Mouse (Mus musculus) cerebellum, adult 2 months (tissue): Measurements from ENCODE around the gene E330021D16Rik. TPM values are rescaled to one million over a fixed set of nuclear protein-coding genes. Genes with fewer than 3 reads are reported as not detected.

Experiments
- DNase-seq, 2 experiments: peaks; one replicate each; pipeline ENCODE4 v3.0.0; 2021
- H3K27ac ChIP-seq: fragments of 200-500 bp; 2 replicates; pipeline ENCODE4 v1.5.1; 2012; ENCODE audit warnings: low read length, control low read depth, inconsistent platforms; ENCODE audit not compliant: insufficient read depth
- H3K27me3 ChIP-seq: fragments of 200-500 bp; 2 replicates; pipeline ENCODE4 v1.6.1; 2012; ENCODE audit warnings: inconsistent platforms, mild to moderate bottlenecking, low read length, moderate library complexity; ENCODE audit not compliant: control insufficient read depth, insufficient read depth
- H3K4me1 ChIP-seq: fragments of 200-500 bp; 2 replicates; pipeline ENCODE4 v1.6.1; 2011; ENCODE audit warnings: low read length; ENCODE audit not compliant: control insufficient read depth, insufficient read depth
- H3K4me3 ChIP-seq: fragments of 200-500 bp; replicated peaks from 2 replicates; pipeline ENCODE3; 2011; ENCODE audit warnings: mild to moderate bottlenecking, low read depth, low read length, control low read depth; ENCODE audit not compliant: insufficient read depth
- CTCF ChIP-seq: fragments of 200-500 bp; IDR thresholded peaks from 2 replicates; pipeline ENCODE4 v1.5.1; 2011; ENCODE audit warnings: low read depth, mild to moderate bottlenecking, control low read depth, low read length, moderate library complexity, borderline replicate concordance; ENCODE audit not compliant: insufficient read depth
- POLR2A ChIP-seq: fragments of 200-500 bp; IDR thresholded peaks from 2 replicates; pipeline ENCODE4 v1.6.1; 2011; ENCODE audit warnings: low read length, control low read depth, borderline replicate concordance; ENCODE audit not compliant: insufficient read depth
- WGBS: fragments of 180-500 bp; shearing (Covaris S2); methylation state at CpG from one replicate; pipeline ENCODE4 v1.1.7; 2018; 5-methylcytosine and 5-hydroxymethylcytosine counted together
- polyA plus RNA-seq: library from polyadenylated mRNA; depleted of rRNA; stranded (reverse); fragments of >200 nt; gene quantifications from 2 replicates; pipeline ENCODE4 v1.2.3, GENCODE M21; 2012

E330021D16Rik gene
- polyA plus RNA-seq, 1 experiment, result not detected

DNA sequence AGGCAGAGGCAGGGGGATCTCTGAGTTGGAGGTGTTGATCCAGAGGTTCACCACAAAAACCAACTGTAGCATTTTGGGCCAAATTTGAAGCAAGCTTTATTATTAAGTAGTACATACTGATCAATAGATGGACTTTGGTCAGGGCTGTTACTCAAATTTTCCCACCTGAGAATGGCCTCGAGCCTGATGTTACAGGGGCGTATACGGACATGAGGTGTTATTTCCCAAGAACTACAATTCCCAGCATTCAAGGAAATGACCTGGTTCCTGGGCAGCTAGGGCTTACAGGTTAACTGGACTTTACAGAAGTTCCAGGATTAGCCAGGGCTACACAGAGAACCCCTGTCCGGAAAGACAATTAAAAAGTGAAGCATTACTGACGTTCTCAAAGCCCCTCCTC lies 13.0 kb upstream of the E330021D16Rik start:
- TF ChIP-seq POLR2A (no peak), CTCF (no peak)
- DNase-seq, result no peak
- Histone ChIP-seq H3K4me1 (peaks cover 4% of the 10 kb centered on the region), H3K27ac (no peak overlapping the region), H3K4me3 (no peak overlapping the region), H3K27me3 (no peaks in the 10 kb centered on the region)
- 93% methylated on average over 5 of the region's 5 CpGs for WGBS

DNA sequence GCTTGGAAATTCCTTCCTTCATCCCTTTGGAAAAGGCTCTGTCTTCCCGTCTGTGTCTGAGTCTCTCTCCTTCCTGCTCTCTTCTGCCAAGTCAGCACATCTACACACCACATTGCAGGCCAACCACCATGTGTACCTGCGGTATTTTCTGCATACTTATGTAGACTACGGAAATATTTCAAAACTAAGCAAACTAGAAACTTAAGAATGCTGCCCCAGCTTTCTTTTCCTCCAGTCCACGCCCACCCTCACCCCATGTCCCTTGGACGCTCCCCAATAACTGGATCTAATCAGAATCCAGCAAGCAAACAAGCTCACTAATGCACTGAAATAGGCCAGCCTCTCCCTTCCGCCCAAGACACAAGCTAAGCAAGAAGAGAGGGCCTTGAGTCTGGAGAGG lies 11.9 kb upstream of the E330021D16Rik start:
- H3K4me3 ChIP-seq, result no peak overlapping the region
- no peak overlapping the region for H3K27ac ChIP-seq
- no peaks in the 10 kb centered on the region for H3K27me3 ChIP-seq
- no peak for TF ChIP-seq CTCF
- TF ChIP-seq POLR2A, result no peak
- H3K4me1 ChIP-seq, result peaks cover 4% of the 10 kb centered on the region
- no peak for DNase-seq
- WGBS, result 85% methylated on average over 6 of the region's 6 CpGs

DNA sequence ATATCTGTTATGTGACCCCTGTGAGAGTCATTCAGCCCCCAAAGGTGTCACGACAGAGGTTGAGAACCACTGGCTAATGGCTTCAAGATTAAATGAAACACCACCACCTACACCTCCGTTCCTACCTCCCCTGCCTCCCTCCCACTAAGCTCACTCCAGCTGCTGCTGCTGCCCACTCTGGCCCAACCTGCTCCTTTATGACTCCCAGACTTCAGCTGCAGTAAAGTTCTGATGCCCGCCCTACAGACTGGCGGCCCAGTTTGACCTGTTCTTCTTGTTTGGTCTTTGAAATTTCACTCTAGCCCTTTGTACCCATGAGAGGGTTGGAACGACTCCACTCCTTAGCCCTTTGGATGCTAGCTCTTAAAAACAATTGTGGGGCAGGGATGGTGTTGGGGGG lies 10.6 kb upstream of the E330021D16Rik start:
- Histone ChIP-seq H3K4me3 (no peak overlapping the region), H3K27ac (no peak overlapping the region), H3K27me3 (no peaks in the 10 kb centered on the region), H3K4me1 (peaks cover 4% of the 10 kb centered on the region)
- no peak for DNase-seq
- TF ChIP-seq CTCF (no peak), POLR2A (no peak)
- 93% methylated on average over 5 of the region's 5 CpGs for WGBS

DNA sequence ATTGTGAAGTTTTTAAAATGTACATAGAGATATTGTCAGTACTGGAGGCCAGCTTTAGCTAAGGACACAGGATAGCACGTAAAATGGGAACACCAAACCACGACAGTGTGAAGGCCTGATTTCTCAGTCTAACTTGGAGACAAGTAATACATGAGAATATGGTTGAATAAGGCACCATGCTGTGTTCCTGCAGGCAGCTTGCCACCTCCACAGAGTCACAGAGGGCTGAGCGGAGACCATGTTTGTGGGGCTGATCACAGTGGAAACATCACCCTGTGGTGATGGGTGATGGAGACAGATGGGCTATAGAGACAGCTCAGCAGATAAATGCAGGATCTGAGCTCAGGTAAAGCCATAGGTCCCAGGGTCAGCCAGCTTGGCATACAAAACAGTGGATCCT lies 8.8 kb upstream of the E330021D16Rik start:
- peak in 1 of 2 experiments; percentile 6 for DNase-seq
- no peak overlapping the region for H3K27ac ChIP-seq
- 37% methylated on average over 3 of the region's 3 CpGs for WGBS
- H3K27me3 ChIP-seq, result no peaks in the 10 kb centered on the region
- TF ChIP-seq CTCF (no peak), POLR2A (no peak)
- H3K4me3 ChIP-seq, result no peak overlapping the region
- H3K4me1 ChIP-seq, result peaks cover 4% of the 10 kb centered on the region

DNA sequence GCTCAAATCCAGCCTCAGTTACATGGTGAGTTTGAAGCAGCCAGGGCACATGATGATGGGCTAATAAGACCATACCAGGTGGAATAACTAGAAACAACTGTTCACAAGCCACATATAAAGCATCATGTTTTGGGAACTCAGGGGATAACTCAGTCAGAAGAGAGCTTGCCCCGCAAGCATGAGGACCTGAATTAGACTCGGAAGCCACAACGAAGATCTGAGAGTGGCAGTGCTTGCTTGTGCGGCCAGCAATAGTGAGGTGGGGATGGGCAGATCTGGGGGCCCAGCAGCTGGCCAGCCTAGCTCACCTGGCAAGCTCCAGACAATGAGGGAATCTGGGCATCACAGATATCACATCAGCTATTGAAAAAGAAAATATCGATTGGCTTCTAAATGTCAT lies 7.8 kb upstream of the E330021D16Rik start:
- no peak for DNase-seq
- Histone ChIP-seq H3K4me1 (peaks cover 4% of the 10 kb centered on the region), H3K4me3 (no peak overlapping the region), H3K27me3 (no peaks in the 10 kb centered on the region), H3K27ac (no peak overlapping the region)
- 91% methylated on average over 5 of the region's 5 CpGs for WGBS
- no peak for TF ChIP-seq CTCF
- no peak for TF ChIP-seq POLR2A

DNA sequence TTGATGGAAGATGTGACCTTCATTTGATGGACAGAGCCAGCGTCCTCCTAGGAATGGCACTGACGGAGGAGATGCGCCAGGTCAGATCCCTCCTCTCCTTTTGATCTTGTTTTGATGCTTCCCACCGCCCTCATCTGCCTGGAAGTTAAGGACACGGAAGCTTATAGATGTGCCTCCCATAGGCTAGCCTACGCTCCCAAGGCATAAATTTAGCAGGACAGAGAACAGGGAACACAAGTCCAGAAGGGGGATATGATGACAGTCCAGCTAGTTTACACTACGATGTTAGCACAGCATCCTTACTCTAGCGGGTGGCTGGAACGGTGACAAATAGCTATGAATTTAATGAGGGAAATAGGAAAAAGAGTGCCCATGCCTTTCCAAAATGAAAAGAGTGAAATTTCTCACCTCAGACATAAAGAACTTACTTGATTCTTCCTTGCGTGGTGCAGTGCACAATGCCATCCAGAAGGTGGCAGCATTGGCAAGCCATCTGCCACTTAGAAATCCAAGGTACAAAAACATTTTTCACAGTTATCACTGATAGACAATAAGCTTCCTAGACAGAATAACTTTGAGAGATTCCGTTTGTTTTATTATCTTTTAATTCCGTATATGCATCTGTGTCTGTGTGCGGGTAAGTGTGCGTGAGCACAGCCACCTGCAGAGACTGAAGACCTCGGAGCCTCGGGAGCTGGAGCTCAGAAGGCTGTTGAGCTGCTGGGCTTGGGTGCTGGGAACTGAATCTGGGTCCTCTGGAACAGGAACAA lies 6.9 kb upstream of the E330021D16Rik start:
- H3K4me3 ChIP-seq, result no peak overlapping the region
- 56% methylated on average over 16 of the region's 16 CpGs for WGBS
- TF ChIP-seq CTCF, result peak; percentile 97
- TF ChIP-seq POLR2A, result no peak
- peak; percentile 36 to 59 for DNase-seq
- peaks cover 4% of the 10 kb centered on the region for H3K4me1 ChIP-seq
- no peak overlapping the region for H3K27ac ChIP-seq
- H3K27me3 ChIP-seq, result no peaks in the 10 kb centered on the region

DNA sequence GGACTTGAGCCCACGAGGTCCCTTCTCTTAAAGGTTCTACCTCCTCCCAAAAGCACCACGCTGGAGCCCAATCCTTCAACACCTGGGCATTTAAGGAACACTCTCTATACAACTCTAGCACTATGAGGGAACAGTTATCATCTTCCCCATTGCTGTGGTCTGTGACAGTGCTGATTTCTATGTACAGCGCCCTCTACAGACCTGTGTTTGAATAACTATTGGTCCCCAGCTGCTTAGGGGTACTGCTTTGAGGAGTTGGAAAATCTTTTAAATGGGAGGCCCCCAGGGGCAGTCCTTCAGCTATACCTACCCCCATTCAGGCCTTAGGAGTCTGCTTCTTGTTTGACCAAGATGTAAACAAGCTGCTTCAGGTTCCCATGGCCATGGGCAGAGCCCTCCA lies 5.7 kb upstream of the E330021D16Rik start:
- TF ChIP-seq CTCF (peak; percentile 12; the same call in 1 of the 2 replicates), POLR2A (no peak)
- no peaks in the 10 kb centered on the region for H3K27me3 ChIP-seq
- no peak overlapping the region for H3K27ac ChIP-seq
- peaks cover 4% of the 10 kb centered on the region for H3K4me1 ChIP-seq
- H3K4me3 ChIP-seq, result no peak overlapping the region
- 62% methylated on average over 3 of the region's 3 CpGs for WGBS
- no peak for DNase-seq
